In genomic region chr15:99205959-99206358, GRCm38 (mm10) we compare ENCODE assay signal across 23 mouse cellular contexts. TPM values are rescaled to one million over a fixed set of nuclear protein-coding genes. Genes with fewer than 3 reads are reported as not detected.
DNase-seq lines count a peak whose midpoint lies in the region; TF ChIP-seq lines count a peak whose summit lies in the region.
"Had no signal": no experiment of that assay in that cellular context is flagged by ENCODE, and none has a peak within 500 bp of the region (broad histone marks: within the 10 kb centered on the region; RNA-seq: fewer than 3 reads in every experiment).

No protein-coding gene starts in this region.

- no peaks in the 10 kb centered on the region for H3K27me3 ChIP-seq in ES-Bruce4 (ENCODE audit: control insufficient read depth, insufficient read depth, low read length, poor library complexity, severe bottlenecking)
- no peaks in the 10 kb centered on the region for H3K27me3 ChIP-seq in midbrain, embryonic 10.5 days (ENCODE audit: low read depth, poor library complexity, severe bottlenecking)
- H3K27me3 ChIP-seq: embryonic facial prominence, embryonic 13.5 days; embryonic facial prominence, embryonic 15.5 days; forebrain, embryonic 12.5 days; Patski had no signal

- H3K9me3 ChIP-seq in ES-Bruce4 (replicated peaks; ENCODE audit: control insufficient read depth, insufficient read depth, low read length, poor library complexity, severe bottlenecking), result no peaks in the 10 kb centered on the region
- H3K9me3 ChIP-seq in midbrain, embryonic 10.5 days (replicated peaks), result no peaks in the 10 kb centered on the region
- H3K9me3 ChIP-seq: embryonic facial prominence, embryonic 13.5 days; embryonic facial prominence, embryonic 15.5 days; forebrain, embryonic 10.5 days; forebrain, embryonic 12.5 days; G1E had no signal

- no peaks in the 10 kb centered on the region for H3K4me1 ChIP-seq in ES-Bruce4 (ENCODE audit: control insufficient read depth, insufficient read depth, low read length)
- H3K4me1 ChIP-seq in midbrain, embryonic 10.5 days, result no peaks in the 10 kb centered on the region
- H3K4me1 ChIP-seq: embryonic facial prominence, embryonic 13.5 days; embryonic facial prominence, embryonic 15.5 days; forebrain, embryonic 10.5 days; forebrain, embryonic 12.5 days had no signal

- peaks cover 4% of the 10 kb centered on the region; the same call in 1 of the 2 replicates for H3K36me3 ChIP-seq in ES-Bruce4 (ENCODE audit: control insufficient read depth, insufficient read depth, low read length, poor library complexity, severe bottlenecking)
- peaks cover 91% of the 10 kb centered on the region for H3K36me3 ChIP-seq in midbrain, embryonic 10.5 days
- H3K36me3 ChIP-seq: G1E had no signal

- no peak for TF ChIP-seq CTCF in ES-Bruce4 (IDR thresholded peaks at IDR 0.05; ENCODE audit: low read depth, low read length)

- no peak overlapping the region for H3K9ac ChIP-seq in ES-Bruce4 (ENCODE audit: low read depth, poor library complexity, severe bottlenecking)
- H3K9ac ChIP-seq: embryonic facial prominence, embryonic 13.5 days; embryonic facial prominence, embryonic 15.5 days; forebrain, embryonic 12.5 days had no signal

- no peak overlapping the region for H3K4me3 ChIP-seq in ES-Bruce4 (ENCODE audit: low read depth, low read length)
- no peak overlapping the region for H3K4me3 ChIP-seq in midbrain, embryonic 10.5 days
- H3K4me3 ChIP-seq: embryonic facial prominence, embryonic 13.5 days; embryonic facial prominence, embryonic 15.5 days; erythroblast, embryonic 14.5 days; forebrain, embryonic 10.5 days; forebrain, embryonic 12.5 days had no signal

- 81% methylated on average over 8 of the region's 8 CpGs for WGBS in midbrain, embryonic 10.5 days

- 0 out of 2 replicates have a peak, but pooled peaks have one; percentile 25 for TF ChIP-seq EP300 in ES-Bruce4 (IDR thresholded peaks at IDR 0.05; ENCODE audit: insufficient read depth, low read depth, low read length)

- H3K27ac ChIP-seq in ES-Bruce4 (ENCODE audit: insufficient read depth, low read length), result peak overlapping the region; percentile 36
- no peak overlapping the region for H3K27ac ChIP-seq in midbrain, embryonic 10.5 days (replicated peaks)
- H3K27ac ChIP-seq: embryonic facial prominence, embryonic 13.5 days; embryonic facial prominence, embryonic 15.5 days; forebrain, embryonic 10.5 days; forebrain, embryonic 12.5 days had no signal

- TF ChIP-seq POLR2A in ES-Bruce4 (IDR thresholded peaks at IDR 0.05; ENCODE audit: insufficient read depth, low read length), result no peak

- DNase-seq in R1 (ENCODE audit: low read depth, low spot score), result peak; percentile 61
- no peak for DNase-seq in left cerebral cortex, adult 8-10 months (ENCODE audit: low spot score in 2 of 2)
- no peak for DNase-seq in midbrain, embryonic 10.5 days (ENCODE audit: low spot score)
- DNase-seq in thymus, adult 18-20 months, result no peak
- DNase-seq: adrenal gland, adult 8-10 months; adrenal gland, postnatal 14 days; adrenal gland, postnatal 36 days; cerebellum, adult 11 months; cerebellum, adult 18-20 months; cerebellum, adult 8-10 months; cerebellum, adult 9-11 months; cerebellum, postnatal 14 days; cerebellum, postnatal 36 days; embryo, embryonic 11 days had no signal

RNA-seq across cellular contexts. Expression of gene Kcnh3, which starts 18.7 kb away (rescaled TPM):
- 0.99 and 1.3 TPM in 2 replicates for polyA plus RNA-seq in ES-Bruce4 (2011; ENCODE audit: insufficient read depth, insufficient read length, low read depth, missing spikeins)
- total RNA-seq in left cerebral cortex, adult 8-10 months (2022), result 100 to 1,000 TPM; 141 to 172 (median 154) TPM
- polyA plus RNA-seq in midbrain, embryonic 10.5 days (2016; fragmentation: Nextera tagmentation; extraction: Ambion mirVana), result 0.07 TPM in 1 of 2 replicates, not detected in the other
- polyA plus RNA-seq: activated CD4-positive, CD25-positive, alpha-beta regulatory T cell, adult 4 months; forebrain, embryonic 10.5 days; G1E had no signal

RNA-seq across cellular contexts. Expression of gene Mcrs1, which starts 45.8 kb away (rescaled TPM):
- polyA plus RNA-seq in ES-Bruce4 (2011; ENCODE audit: insufficient read depth, insufficient read length, low read depth, missing spikeins), result 76.2 and 84.9 TPM in 2 replicates
- total RNA-seq in left cerebral cortex, adult 8-10 months (2022), result 10 to 100 TPM; 86.7 to 96.0 (median 87.8) TPM
- 202 and 215 TPM in 2 replicates for polyA plus RNA-seq in midbrain, embryonic 10.5 days (2016; fragmentation: Nextera tagmentation; extraction: Ambion mirVana)
